Mouse (Mus musculus): ENCODE measurements around the gene Agbl5. TPM values are rescaled to one million over a fixed set of nuclear protein-coding genes. Genes with fewer than 3 reads are reported as not detected.
"Not testable (repeated sequence)": the region's sequence is repeated elsewhere in the genome, so short reads cannot be mapped to it uniquely, and the experiment has no call there.

The Agbl5 gene
- polyA plus RNA-seq, 1 experiment: 5.8 TPM

DNA sequence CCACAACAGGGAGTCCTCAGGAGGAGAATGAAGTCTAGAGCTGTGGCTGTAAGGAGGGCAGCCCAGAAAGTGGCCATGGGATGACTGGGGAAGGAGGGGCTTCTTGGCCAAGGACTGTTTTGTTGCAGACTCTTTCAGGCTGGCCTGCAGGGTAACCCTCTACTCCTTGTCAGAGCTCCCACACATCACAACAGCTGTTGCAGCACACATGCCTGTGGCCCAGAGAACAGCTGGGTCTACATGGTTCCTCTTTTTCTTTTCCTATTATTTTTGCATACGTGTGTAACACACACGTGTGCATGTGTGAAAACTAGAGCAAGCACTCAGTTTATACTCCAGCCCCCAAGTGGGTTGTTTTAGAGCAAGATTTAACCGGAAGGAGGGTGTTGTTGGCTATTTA, 21.6 kb upstream of the Agbl5 start:
- Histone ChIP-seq H3K4me3 (ENCODE audit: insufficient read depth, low read length) (no peak overlapping the region), H3K27ac (ENCODE audit: insufficient read depth, low read depth, low read length) (peak overlapping the region; percentile 50; the same call in 1 of the 2 replicates), H3K4me1 (ENCODE audit: control insufficient read depth, insufficient read depth, low read length) (peaks cover 37% of the 10 kb centered on the region)
- TF ChIP-seq POLR2A (IDR thresholded peaks at IDR 0.05; ENCODE audit: borderline replicate concordance, low read depth, low read length) (no peak), CTCF (IDR thresholded peaks at IDR 0.05; ENCODE audit: low read depth, low read length) (no peak)

DNA sequence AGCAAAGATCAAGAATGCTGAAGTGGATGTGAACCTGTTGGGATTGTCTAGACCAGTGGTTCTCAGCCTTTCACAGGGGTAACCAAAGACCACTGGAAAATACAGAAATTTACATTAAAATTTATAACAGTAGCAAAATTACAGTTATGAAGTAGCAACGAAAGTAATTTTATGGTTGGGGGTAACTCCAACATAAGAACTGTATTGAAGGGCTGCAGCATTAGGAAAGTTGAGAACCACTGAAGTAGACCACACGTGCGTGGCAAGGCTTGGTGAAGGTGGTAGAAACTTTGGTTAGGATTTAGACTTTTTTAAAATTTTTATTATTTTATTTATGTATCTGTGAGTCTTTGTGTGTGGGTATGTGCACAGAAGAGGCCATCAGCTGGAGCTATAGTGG, 20.8 kb upstream of the Agbl5 start, which contains the start of gene Tmem214:
Gene Tmem214, plus strand, starts transcription at position 301 of the 400 bp plus-strand sequence.
- Histone ChIP-seq H3K27ac (ENCODE audit: insufficient read depth, low read depth, low read length) (peak within 1 kb of the TSS; percentile 50; the same call in 1 of the 2 replicates), H3K4me1 (ENCODE audit: control insufficient read depth, insufficient read depth, low read length) (peaks cover 42% of the 10 kb centered on the region), H3K4me3 (ENCODE audit: insufficient read depth, low read length) (no peak within 1 kb of the TSS)
- TF ChIP-seq CTCF (IDR thresholded peaks at IDR 0.05; ENCODE audit: low read depth, low read length): no peak
- no peak for TF ChIP-seq POLR2A (IDR thresholded peaks at IDR 0.05; ENCODE audit: borderline replicate concordance, low read depth, low read length)

DNA sequence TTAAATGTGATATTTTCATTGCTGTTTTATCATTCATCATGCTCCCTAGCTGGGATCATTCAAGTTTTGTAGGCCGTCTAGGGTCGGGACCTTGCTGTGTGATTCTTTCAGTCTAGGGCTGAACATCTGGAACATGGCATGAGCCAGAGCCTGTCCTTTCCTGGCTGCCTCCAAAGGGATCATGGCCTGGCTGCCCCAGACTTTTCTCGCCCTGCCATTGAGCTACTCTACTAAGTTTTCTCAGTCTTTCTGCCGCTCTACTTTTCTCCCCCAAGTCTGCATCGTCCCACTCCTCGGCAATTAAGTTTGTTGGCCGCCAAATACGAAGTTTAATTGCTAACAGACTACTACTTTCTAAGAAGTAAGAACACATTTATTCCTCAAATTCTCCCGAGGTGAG, 19.5 kb upstream of the Agbl5 start:
- Histone ChIP-seq H3K27ac (ENCODE audit: insufficient read depth, low read depth, low read length) (no peak overlapping the region), H3K4me3 (ENCODE audit: insufficient read depth, low read length) (peak overlapping the region; percentile 91; the same call in 1 of the 2 replicates), H3K4me1 (ENCODE audit: control insufficient read depth, insufficient read depth, low read length) (peaks cover 42% of the 10 kb centered on the region)
- TF ChIP-seq CTCF (IDR thresholded peaks at IDR 0.05; ENCODE audit: low read depth, low read length) (no peak), POLR2A (IDR thresholded peaks at IDR 0.05; ENCODE audit: borderline replicate concordance, low read depth, low read length) (no peak)

DNA sequence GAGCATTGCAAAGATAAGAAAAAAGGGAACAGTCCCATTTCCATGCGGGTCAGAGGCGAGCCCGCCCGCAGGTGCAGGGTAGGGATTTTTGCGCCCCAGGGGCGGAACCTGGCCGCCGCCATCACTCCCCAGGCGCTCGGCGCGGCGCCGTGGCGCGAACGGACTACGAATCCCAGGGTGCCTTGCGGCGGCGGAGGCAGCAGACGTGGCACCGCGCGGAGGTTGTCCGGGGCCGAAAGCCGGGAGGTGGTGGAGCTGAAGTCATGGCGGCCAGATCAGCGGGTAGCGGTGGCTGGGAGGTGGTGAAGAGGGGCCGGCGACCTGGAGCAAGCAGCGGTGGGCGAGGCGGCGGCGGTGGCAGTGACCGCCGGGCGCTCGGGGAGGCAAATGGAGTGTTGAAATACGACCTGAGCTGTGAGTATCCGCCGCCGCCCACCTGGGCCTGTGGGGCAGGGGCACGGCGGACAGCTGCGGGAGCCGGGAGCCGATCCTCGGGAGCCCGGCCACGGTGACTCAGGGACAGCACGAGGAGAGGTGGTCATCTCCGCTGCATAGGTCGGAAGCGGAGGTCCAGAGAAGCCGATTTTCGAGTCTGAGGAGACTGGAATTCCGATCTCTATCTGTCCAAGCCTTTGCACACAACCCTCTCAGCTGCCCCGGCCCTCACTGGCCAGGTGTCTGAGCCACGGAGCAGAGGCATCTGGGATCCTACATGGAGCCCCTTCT, 18.9 kb upstream of the Agbl5 start:
- peak overlapping the region; percentile 91 for H3K4me3 ChIP-seq (ENCODE audit: insufficient read depth, low read length)
- no peak overlapping the region for H3K27ac ChIP-seq (ENCODE audit: insufficient read depth, low read depth, low read length)
- H3K4me1 ChIP-seq (ENCODE audit: control insufficient read depth, insufficient read depth, low read length): peaks cover 42% of the 10 kb centered on the region
- TF ChIP-seq CTCF (IDR thresholded peaks at IDR 0.05; ENCODE audit: low read depth, low read length): no peak
- TF ChIP-seq POLR2A (IDR thresholded peaks at IDR 0.05; ENCODE audit: borderline replicate concordance, low read depth, low read length): peak; percentile 68; the same call in 1 of the 2 replicates

DNA sequence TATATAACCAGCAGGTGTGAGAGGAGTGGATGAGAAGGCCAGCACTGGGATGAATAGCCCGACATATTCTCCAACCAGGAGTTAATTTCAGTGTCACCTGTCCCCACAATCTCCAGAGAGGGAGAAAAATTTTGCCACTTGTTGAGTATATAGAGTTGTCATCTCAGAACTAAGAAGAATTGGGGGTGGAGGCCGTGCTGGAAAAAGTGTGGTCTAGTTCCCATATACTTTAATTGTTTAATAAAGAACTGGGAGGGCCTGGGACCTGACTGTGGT, 18.4 kb upstream of the Agbl5 start:
- no peak overlapping the region for H3K27ac ChIP-seq (ENCODE audit: insufficient read depth, low read depth, low read length)
- no peak for TF ChIP-seq CTCF (IDR thresholded peaks at IDR 0.05; ENCODE audit: low read depth, low read length)
- TF ChIP-seq POLR2A (IDR thresholded peaks at IDR 0.05; ENCODE audit: borderline replicate concordance, low read depth, low read length): no peak
- H3K4me1 ChIP-seq (ENCODE audit: control insufficient read depth, insufficient read depth, low read length): peaks cover 42% of the 10 kb centered on the region
- peak overlapping the region; percentile 91 for H3K4me3 ChIP-seq (ENCODE audit: insufficient read depth, low read length)

DNA sequence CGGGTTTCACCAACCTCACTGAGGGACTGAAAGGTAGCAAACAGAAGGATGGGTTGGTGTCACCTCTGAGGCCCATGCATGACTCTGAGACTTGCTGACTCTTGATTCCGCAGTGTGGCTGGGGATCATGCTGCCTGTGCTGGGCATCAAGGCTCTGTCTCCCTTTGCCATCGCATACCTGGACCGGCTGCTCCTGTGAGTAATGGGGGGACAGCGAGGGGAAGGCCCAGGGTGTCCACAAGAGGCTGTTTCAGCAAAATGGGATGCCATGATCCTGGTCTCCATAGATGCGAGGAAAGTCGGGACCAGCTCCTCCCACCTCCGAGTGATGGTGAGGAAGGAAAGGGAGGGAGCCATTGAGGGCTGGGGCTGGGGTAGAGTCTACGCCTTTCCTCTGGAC, 15.9 kb upstream of the Agbl5 start:
- no peak overlapping the region for H3K4me3 ChIP-seq (ENCODE audit: insufficient read depth, low read length)

DNA sequence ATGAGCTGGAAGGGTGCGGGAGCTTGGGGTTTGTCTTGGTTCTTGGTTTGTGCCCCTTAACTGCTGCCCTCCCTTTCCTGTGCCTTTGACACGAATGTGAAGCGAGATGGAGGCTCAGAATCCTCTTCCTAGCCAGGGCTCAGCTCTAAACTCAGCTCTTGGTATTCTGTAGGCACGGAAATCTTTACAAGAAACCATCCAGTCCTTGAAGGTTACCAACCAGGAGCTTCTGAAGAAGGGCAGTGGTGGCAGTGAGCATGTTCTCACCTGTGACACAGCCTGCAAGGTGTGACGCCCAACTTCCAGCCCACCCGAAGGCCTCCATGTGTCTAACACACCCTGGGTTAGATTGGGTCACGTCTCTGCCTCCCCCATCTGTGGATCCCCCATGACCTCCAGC, 14.1 kb upstream of the Agbl5 start:
- Histone ChIP-seq H3K27ac (ENCODE audit: insufficient read depth, low read depth, low read length) (no peak overlapping the region), H3K4me1 (ENCODE audit: control insufficient read depth, insufficient read depth, low read length) (peaks cover 21% of the 10 kb centered on the region), H3K4me3 (ENCODE audit: insufficient read depth, low read length) (no peak overlapping the region)
- TF ChIP-seq POLR2A (IDR thresholded peaks at IDR 0.05; ENCODE audit: borderline replicate concordance, low read depth, low read length) (no peak), CTCF (IDR thresholded peaks at IDR 0.05; ENCODE audit: low read depth, low read length) (no peak)

More for the DNA sequence above, 15.9 kb upstream of the Agbl5 start:
- peaks cover 26% of the 10 kb centered on the region for H3K4me1 ChIP-seq (ENCODE audit: control insufficient read depth, insufficient read depth, low read length)
- H3K27ac ChIP-seq (ENCODE audit: insufficient read depth, low read depth, low read length): no peak overlapping the region
- TF ChIP-seq POLR2A (IDR thresholded peaks at IDR 0.05; ENCODE audit: borderline replicate concordance, low read depth, low read length): no peak
- TF ChIP-seq CTCF (IDR thresholded peaks at IDR 0.05; ENCODE audit: low read depth, low read length): no peak

DNA sequence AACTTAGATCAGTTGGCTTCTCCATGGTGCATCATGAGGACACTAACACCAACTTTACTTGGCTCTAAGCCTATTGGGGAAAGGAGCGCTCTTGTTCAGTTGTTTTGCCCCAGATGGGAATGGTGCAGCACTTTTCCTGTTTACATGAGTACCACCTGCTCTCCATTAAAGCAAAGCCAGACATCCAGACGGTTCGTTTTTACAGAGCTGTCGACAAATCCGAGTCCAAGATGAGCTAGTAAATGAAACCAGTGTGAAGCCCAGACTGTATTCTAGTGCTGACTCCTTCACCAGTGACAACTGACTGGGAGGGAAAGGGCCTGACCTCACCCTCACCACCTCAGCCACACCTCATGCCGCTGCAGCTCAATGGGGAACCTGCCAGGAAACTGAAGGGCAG, 9.9 kb upstream of the Agbl5 start:
- Histone ChIP-seq H3K27ac (ENCODE audit: insufficient read depth, low read depth, low read length) (no peak overlapping the region), H3K4me1 (ENCODE audit: control insufficient read depth, insufficient read depth, low read length) (peaks cover 2% of the 10 kb centered on the region; the same call in 1 of the 2 replicates), H3K4me3 (ENCODE audit: insufficient read depth, low read length) (no peak overlapping the region)
- no peak for TF ChIP-seq POLR2A (IDR thresholded peaks at IDR 0.05; ENCODE audit: borderline replicate concordance, low read depth, low read length)
- TF ChIP-seq CTCF (IDR thresholded peaks at IDR 0.05; ENCODE audit: low read depth, low read length): no peak

DNA sequence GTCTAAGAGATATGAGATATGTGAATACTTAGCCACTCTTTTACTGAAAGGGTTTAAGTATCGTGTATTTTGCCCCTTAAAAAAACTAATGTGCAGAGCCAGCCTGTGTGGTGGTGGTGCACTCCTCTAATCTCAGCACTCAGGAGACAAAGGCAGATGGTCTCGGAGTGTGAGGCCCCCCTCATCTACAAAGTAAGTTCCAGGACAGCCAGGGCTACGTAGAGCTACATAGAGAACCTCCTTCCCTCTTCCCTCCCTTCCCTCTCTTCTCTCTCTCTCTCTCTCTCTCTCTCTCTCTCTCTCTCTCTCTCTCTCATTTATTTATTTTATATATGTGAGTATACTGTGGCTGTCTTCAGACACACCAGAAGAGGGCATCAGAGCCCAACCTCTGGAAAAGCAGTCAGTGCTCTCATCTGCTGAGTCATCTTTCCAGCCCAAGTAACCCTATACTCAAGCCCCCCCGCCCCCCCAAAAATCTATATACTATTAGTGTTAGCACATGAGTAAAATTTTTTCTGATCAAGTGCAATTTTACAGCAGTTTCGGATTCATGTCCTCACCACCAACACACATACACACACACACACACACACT, 9.0 kb upstream of the Agbl5 start:
- TF ChIP-seq CTCF (IDR thresholded peaks at IDR 0.05; ENCODE audit: low read depth, low read length): no peak
- no peak for TF ChIP-seq POLR2A (IDR thresholded peaks at IDR 0.05; ENCODE audit: borderline replicate concordance, low read depth, low read length)
- H3K4me1 ChIP-seq (ENCODE audit: control insufficient read depth, insufficient read depth, low read length): peaks cover 2% of the 10 kb centered on the region; the same call in 1 of the 2 replicates
- no peak overlapping the region for H3K4me3 ChIP-seq (ENCODE audit: insufficient read depth, low read length)
- H3K27ac ChIP-seq (ENCODE audit: insufficient read depth, low read depth, low read length): no peak overlapping the region

DNA sequence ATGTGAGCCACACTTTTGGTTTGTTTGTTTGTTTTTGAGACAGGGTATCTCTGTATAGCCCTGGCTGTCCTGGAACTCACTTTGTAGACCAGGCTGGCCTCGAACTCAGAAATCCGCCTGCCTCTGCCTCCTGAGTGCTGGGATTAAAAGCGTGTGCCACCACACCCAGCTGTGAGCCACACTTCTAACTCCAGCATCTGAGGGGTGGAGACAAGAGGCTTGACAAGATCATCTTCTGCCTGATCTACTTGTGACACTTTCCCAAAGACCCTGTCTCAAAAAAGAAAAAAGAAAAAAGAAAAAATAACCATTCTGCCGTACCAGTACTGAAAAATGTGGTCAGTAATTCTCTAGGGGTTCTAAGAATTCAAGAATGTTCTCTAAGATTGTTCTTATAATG, 6.7 kb upstream of the Agbl5 start:
- H3K4me3 ChIP-seq (ENCODE audit: insufficient read depth, low read length); H3K4me1 ChIP-seq (ENCODE audit: control insufficient read depth, insufficient read depth, low read length); H3K27ac ChIP-seq (ENCODE audit: insufficient read depth, low read depth, low read length): not testable (repeated sequence)
